Mouse (Mus musculus) gastrocnemius, adult 18-20 months (tissue): ENCODE results near the gene Gm35134. TPM values are rescaled to one million over a fixed set of nuclear protein-coding genes. Genes with fewer than 3 reads are reported as not detected.
"Not testable (repeated sequence)": the region's sequence is repeated elsewhere in the genome, so short reads cannot be mapped to it uniquely, and the experiment has no call there.

ENCODE experiments used
- DNase-seq: peaks from one replicate; pipeline ENCODE4 v3.0.0; 2021; ENCODE audit warnings: low spot score
- long read RNA-seq, 2 experiments: library from polyadenylated mRNA; stranded (forward); transcript quantifications; one replicate each; pipeline ENCODE4 v2.0.0; 2021
- total RNA-seq, 2 experiments: library from RNA; stranded (reverse); gene quantifications; 2 replicates each; pipeline ENCODE4 v1.2.3; 2021

Gm35134 gene
- not detected for total RNA-seq
- long read RNA-seq, experiment 1, result 0 reads
- long read RNA-seq, experiment 2, result 0 reads

- not testable (repeated sequence) for DNase-seq
Measured at GRCm38 (mm10) chrY:19112707-19113106, at the start of gene Gm35134. TSS of gene Gm35134 (plus strand) at chrY:19113007.
